Mouse (Mus musculus) granulocyte monocyte progenitor cell, adult 5-6 weeks (primary cell): ENCODE data around the gene Inhba. TPM values are rescaled to one million over a fixed set of nuclear protein-coding genes. Genes with fewer than 3 reads are reported as not detected.
A peak's percentile ranks its signal among the peaks of the same experiment; 100 is the strongest.

ENCODE experiments used
- ATAC-seq: replicated peaks from 2 replicates; pipeline ENCODE4 v1.8.0; 2016; ENCODE audit warnings: mild to moderate bottlenecking, moderate TSS enrichment, inconsistent platforms; ENCODE audit not compliant: poor library complexity, severe bottlenecking
- total RNA-seq, 2 experiments: library from RNA; stranded (forward) in 1 of 2; stranded (reverse) in 1 of 2; fragments of 200-712, 200-1000 nt in 1 of 2; fragments of >200 nt in 1 of 2; fragmentation: Nextera tagmentation in 1 of 2; gene quantifications; 2 replicates each; pipeline ENCODE4 v1.2.3; 2014 to 2017

Gene Inhba
- total RNA-seq (2014; fragmentation: Nextera tagmentation), result 0.09 TPM in 1 of 2 replicates, not detected in the other
- 0.21 and 0.78 TPM in 2 replicates for total RNA-seq (2017)

DNA sequence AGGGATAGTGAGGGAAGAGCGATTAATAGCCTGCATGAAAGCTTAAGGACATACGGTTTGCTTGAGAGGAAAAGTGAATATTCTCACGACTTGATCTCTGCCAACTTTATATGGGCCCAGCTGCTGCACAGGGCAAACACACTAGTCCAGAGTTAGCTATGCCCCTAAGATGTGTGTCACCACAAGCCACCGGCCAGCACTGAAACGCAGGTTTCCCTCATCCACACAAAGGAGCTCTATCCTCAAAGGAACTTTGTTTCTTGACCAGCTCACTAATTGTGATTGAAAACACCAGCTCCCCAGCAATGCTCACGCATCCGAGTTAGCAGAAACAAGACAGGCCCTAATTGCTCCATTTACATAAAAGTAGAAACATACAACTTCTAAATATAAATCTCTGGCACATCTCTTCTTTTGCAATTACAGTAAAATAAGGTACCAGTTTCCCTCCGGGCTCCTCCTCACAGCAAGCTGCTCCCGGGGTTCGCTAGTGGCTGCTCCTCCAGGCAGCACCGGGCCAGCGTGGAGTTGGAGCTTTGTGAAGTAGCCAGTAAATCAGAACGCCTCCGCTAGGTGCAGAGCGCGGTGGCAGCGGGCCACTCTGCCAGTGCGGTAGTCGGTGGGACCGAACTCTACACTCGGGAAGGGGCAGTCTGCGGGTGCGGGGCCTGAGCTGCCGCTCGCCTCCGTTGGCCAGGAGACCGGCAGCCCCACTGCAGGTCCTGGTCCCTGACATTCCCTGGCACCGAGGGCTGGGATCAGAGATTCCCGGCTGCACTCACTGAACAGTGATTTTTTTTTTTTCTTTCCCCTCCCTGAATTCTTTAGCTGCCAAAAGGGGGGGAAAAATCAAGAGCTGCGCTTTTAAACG is at the start of gene Inhba:
TSS of gene Inhba (plus strand) at position 480 of the 871 bp plus-strand sequence.
- peak; percentile 61 for ATAC-seq

DNA sequence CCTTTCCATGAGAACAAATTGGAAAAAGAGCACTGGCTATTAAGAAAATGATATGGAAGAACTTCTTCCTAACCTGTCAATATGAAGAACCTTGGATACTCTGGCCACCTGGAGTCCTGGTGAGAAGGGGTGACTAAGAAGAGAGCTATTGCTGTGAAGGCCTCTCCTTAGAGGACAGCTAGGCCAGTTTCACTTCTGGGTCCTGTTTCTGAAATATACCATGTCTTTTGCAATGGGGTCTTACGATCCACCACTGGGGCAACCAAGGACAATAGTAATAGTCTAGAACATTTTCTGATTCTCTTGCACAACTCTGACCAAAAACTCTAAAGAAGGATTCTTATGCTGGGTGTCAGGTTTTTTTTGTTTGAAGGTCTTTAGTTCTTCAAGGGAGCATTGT is 35.1 kb upstream of the Inhba start:
- ATAC-seq, result peak; percentile 100

DNA sequence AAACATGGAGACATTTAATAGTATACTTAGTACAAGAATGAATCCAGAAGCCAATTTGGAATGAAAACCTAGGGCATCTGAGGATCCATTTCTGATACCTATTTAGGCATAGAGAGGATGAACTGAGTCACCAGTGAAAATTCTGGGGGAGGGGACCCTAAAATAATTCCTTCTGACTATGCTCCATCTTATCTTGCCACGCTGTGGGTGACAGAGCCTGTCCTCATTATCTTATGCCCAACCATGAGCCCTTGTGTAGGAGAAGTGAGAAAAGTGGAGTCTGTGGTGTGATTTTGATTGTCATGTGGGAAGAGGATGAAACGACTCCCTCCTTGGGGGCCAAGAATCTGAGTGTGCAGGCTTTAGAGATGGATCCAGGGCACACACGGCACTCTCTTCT is 32.1 kb upstream of the Inhba start:
- ATAC-seq, result no peak

DNA sequence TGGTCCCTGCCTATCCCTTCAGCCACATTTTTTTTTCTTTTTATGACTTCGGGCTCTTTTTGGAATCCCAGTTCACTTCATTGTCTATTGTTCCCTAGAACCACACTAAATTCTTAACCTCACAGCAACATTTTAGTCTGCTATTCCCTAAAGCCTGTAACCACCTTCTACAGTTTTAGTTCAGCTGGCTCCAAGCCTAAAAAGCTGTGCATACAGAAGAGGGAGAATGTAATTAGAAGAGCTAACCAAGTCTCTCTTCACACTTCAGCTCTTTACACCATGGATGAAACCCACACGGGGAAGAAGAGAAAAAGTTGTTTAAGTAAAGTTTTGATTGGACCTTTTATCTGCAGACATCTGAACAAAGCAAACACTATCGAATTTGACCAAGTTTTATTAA is 29.6 kb upstream of the Inhba start:
- no peak for ATAC-seq

DNA sequence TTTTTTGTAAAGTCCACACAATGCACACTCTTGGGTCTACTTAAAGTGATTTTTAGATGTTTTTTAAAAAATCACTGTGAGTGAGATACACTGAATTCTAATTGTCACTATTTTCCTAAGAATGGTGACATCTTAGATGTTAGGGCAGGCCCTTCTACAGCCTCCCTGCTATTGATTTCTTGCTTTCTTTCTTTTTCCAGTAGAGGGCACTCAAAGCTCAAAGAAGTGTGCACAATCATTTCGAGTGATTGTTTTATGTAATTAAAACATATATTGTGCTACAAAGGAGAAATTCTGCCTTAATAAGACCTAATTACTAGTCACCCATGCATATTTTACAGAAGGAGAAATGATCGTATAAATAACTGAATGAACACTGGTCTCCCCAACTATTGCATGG is 25.9 kb upstream of the Inhba start:
- no peak for ATAC-seq

DNA sequence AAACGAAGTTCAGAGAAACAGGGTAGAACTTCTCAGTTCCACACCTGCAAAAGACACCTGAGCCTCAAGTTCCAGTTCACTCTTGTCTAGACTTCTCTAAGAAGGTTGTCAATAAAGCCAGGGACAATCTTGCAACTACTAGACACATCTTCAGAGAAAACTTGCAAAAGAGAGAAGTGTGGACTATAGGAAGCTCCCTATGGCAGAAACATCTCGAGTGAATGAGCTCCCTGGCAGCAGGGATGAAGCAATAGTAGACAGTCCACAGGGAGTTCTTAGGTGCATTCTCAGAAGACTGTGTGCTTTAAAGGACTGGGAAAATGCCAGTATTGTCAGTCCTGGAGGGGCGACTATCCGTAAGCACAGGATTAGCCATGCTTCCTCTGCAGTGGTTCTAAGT is 25.5 kb upstream of the Inhba start:
- ATAC-seq, result peak; percentile 55

DNA sequence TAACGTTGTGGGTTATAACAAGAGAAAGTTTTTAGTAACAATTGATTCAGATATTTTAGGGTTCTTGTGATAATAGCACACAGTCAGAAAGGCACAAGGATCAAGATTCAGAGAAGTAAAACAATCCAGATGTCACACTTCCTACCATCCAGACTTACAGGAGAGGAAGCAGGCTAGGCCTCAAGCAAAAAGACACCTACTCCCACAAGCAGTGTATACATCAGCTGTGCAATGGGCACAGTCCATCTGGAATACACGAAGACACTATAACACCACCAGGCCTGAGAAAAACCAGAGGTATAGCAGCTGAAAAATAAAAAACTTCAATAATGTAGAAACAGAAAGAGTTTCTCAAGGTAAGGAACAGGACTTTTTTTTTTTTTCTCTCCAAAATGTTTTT is 16.3 kb upstream of the Inhba start:
- ATAC-seq, result no peak

DNA sequence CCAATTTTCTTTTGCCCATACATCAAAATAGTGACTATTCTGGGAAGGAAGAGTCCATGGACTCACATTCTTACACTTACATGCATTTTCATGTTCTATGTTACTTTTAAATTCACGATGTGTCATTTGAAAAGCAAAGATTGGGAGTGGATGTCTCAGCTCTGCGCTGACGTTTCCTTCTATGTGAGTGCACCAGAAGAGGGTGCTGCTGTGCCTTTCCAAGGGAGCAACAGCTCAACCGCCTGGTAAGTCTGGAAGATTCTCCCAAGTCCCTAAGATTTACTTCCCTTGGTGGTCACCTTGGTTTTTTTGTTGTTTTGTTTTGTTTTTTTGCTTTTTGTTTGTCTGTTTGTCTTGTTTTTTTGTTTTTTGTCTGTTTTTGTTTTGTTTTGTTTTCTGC is 6.1 kb upstream of the Inhba start:
- peak; percentile 72 for ATAC-seq

DNA sequence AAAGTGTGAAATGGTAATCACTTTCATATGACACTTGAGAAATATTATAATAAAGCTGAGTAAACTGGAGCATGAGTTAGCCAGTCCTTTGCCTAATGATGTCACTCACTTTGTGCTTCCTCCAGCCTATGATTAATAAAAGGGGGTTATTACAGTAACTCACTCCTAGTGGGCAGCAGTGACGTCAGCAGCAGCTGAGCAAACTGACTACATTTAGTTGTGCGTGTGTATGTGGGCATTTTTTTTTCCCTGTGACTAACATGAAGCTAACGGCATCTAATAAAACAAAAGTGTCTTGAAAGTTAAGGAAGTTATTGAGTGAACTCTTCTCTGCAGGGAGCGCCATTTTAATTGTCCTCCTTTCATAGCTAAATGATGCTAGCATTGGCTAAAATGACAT is 3.9 kb upstream of the Inhba start:
- ATAC-seq, result no peak

DNA sequence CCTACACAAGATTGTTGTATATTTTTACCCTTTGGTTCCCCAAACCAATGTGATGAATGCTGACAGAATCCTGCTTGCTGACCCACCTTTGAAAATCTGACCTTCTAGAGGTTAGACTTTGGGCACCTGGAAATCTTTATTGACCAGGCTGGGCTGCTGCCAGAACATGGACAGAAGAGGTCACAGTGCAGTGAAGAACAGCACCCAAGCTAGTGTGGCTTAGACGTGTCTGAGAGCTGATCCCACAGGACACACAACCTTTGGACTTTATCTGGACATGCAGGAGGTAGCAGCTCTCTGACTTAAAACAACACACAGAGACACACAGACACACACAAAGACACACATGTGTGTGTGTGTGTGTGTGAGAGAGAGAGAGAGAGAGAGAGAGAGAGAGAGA is 3.3 kb upstream of the Inhba start:
- no peak for ATAC-seq

DNA sequence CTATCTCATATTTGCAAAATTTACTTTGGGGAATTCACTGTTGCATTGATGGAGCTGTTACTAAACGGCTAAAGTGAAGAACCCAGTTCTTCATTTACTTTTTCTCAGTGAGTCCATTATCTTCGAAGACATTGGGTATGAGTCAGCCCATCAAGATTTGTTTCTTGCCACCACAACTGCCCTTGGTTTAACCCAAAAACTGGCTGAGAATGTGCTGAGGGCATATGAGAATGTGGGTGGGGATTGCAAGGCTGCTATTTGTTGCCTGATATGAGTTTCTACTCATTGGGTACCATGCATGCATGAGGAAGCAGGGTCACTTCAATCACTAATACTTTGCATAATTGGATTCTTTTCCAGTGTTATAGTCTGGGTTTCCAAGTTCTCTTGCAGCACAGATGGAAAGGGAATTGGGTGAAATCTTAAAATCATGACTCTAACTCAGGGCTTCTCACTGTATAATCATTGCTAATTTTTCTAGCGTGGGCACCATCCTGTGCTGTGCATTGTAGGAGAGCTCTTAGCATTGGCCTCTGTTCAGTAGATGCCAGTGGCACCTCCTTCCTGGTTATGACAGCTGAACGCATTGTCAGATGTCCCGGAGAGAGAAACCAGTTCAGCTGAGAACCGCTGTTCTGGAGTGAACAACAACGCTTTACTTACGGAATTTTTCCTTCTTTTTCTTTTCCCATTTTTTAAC is 1.7 kb upstream of the Inhba start:
- ATAC-seq, result no peak

DNA sequence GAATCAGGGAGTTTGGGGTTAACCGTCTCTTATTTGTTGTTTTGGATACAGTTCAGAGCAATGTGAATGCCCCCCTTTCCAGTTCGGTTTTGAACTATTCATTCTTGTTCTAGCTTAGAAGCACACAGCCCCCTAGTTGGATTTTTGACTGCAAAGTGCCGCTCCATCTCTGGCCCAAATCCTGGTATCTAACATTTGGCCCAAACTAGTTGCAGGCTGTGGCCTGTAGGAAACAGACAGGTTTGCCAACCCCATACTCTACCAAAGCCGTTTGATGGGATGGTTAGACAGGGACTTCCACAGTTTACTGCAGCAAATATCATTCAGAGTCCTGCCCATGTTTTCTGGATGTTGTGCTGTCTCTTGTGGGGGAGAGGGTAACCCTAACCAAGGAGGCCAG is 1.1 kb upstream of the Inhba start:
- ATAC-seq, result no peak

DNA sequence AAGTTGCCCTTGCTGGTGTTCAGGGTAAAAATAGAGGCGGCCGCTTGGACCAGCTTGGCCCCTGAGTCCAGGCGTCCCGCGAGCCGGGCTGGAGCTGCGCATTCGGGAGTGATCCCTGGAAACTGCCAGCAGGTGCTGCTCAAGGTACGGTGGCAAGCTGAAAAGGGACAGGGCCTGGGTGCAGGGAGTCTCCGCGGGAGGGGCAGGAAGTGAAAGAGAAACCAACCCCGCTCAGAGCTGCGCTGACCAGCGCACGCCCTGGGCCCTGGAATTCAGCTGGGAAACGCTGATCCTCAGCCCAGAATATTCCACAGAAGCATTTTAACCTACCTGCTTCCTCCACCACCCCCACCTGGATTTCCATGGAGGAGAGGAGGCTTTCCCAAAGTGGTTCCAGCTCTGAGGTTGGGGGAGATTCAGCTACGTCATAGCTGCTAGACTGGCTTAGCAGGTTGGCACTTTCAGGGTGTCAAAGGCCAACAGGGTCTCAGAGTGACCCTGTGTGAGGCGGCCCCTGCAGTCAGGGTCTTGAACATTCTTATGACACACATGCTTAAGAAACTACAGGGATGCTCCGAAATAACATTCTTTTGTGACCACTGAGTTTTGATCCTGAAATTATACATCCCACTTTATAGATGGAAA is 714 bp downstream of the Inhba start:
- peak; percentile 94 for ATAC-seq

DNA sequence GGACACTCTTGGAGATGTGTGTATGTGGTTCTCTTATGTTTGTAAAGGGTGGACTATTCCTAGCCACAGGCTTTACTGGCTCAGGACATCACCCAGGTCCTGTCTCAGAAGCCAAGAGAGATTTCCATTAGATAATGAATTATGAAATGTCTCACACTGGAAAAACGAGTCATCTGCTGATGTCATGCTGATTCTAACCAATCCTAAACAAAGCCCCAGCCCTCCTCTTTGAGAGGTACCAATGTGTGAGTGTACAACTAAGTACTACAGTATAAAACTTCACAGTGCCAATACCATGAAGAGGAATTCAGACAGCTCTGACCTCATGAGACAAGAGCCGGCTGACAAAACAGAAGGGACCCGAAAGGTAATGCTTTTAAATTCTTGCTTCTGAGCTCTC is 2.5 kb downstream of the Inhba start:
- ATAC-seq, result no peak

DNA sequence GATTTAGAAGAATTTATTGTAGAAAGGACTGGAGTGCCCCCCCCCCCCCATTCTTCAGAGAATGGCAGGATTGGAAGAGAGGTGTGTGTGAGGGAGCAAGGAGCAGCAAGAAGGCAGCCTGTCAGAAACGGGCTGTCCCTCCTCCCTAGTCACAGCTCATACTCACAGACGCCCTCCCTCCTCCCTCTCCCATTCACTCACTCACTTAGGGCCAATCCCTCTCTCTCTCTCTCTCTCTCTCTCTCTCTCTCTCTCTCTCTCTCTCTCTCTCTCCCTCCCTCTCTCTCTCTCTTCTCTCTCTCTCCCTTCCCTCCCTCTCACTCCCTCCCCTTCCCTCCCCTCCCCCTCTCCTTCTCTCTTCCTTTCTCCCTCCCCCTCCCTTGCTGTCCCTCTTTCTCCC is 4.9 kb downstream of the Inhba start:
- ATAC-seq, result no peak

DNA sequence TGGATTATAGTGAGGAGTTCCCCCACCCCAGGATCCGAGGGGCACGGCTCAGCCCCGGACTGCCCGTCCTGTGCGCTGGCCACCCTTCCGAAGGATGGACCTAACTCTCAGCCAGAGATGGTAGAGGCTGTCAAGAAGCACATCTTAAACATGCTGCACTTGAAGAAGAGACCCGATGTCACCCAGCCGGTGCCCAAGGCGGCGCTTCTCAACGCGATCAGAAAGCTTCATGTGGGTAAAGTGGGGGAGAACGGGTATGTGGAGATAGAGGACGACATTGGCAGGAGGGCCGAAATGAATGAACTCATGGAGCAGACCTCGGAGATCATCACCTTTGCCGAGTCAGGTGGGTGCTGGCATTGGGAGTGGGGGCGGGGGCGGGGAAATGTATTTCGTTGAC is 5.7 kb downstream of the Inhba start:
- ATAC-seq, result peak; percentile 3; the same call in 1 of the 2 replicates

DNA sequence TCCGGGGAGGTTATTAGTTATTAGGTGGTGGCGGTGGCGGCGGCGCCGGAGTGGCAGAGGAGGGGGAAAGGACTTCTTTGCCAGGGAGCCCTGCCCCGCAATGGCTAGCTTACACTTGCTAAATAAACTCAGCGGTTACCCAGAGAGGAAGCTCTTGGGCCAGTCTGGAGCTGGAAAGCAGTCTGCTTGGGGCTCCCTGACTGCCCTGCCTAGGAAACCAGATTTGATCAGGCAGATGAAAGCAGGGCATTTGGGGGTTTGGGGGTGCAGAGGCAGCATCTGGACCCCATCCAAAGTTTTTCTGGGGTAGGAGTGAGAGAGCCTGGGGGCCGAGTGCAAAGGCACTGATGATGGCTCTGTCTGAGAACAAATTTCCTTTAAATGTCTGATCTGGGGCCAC is 6.1 kb downstream of the Inhba start:
- peak; percentile 58 for ATAC-seq

DNA sequence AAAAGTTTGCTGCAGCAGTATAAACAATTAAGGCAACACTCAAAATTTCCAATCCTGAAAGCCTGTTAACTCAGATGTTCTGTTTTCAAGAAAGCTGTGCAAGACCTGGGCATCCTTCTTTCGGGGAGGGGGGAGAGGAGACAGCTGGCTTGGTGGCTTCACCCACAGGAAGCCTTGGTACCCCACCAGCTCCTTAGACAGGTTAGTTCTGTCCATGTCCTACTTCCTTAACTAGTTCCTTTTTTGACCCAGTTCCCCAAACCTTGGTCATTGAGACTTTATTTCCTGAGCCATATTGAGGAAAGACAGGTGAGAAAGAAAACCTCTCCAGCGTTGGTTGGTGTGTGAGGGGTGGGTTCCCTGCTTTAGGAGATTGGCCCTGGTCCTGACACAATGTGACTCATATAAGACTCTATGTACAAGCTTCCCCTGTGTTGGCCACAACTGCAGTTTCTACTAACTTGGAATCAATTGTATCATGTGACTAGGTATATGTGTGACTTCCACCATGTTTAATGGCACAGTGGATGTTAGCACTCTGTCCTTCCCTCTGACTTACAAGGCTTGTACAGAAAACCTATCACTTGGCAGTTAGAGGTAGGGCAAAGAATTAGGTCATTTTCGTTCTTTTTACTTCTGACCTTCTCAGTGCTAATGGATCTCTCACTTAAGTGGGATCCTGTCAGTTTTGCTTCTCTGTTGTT is 7.3 kb downstream of the Inhba start:
- ATAC-seq, result peak; percentile 62

DNA sequence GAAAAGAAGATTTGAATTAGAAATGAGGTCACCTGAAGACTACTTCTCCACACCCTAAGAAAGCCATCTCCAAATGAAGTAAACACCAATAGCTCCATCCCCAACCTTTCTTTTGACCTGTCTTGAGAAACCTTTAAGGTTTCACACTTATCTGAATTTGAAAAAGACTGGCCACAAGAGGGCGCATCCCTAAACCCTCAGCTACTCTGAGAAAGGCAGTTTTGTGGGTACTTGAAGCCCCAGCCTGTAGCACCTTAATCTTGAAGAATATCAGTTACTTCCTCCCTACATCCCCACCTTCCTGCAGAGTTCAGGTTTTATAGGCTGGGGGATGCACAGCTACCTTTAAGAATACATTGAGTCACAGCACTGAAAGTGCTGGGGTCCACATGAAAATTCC is 9.0 kb downstream of the Inhba start:
- peak; percentile 38 for ATAC-seq

DNA sequence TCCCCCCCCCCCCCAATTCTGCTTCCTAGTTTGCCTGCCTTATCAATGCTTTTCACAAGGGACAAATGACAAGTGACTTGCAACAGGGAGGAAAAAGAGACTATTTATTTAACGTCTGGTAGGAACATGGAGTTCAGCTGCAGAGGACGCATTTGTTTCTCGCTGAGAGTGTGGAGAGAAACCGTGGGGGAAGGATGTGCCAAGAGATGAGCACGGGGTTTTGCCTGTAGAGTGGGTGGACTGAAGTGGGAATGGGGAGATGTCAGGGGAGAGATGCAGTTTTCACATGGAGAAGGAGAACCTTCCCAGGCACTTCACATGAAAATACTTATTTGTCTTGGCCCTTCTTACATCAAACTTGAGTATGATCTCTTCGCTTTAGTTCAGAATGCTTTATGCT is 9.5 kb downstream of the Inhba start:
- no peak for ATAC-seq

DNA sequence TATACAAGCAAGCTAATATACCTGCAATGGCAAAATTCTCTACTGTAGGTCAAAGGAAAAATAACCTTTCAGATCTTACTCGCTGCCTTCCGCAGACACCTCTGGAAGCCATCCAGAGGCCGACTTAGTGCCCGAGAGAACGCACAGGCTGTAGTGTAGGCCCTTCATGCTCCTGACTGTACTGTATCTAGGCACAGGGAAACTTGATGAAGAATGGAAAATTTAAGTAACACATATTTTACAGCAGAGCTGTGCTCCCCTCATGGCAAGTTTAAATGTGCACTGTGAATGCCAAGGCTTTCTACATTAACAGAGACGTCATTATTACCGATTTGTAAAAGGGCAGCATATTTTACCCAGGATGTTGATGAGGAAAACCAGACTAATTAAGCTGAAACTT is 10.2 kb downstream of the Inhba start:
- ATAC-seq, result no peak
